Mouse (Mus musculus): Measurements from ENCODE around the gene Fam122a.

- TF ChIP-seq POLR2A (IDR thresholded peaks at IDR 0.05; ENCODE audit: borderline replicate concordance, control insufficient read depth, low read depth, low read length) (no peak), CTCF (IDR thresholded peaks at IDR 0.05; ENCODE audit: control insufficient read depth, insufficient read depth, low read length) (no peak)
Measured at GRCm38 (mm10) chr19:24499291-24499690, 22.1 kb upstream of the Fam122a start.

All from bone marrow, adult 2 months (tissue).